Mouse (Mus musculus) embryonic facial prominence, embryonic 12.5 days (tissue): ENCODE results near the gene Cntf. TPM values are rescaled to one million over a fixed set of nuclear protein-coding genes. Genes with fewer than 3 reads are reported as not detected.

ENCODE experiments used
- ATAC-seq: fragments of 200-750 bp; cut with Nextera tagmentation; 2 replicates; pipeline ENCODE4 v1.8.0; 2017; ENCODE audit not compliant: insufficient number of reproducible peaks, insufficient read depth, low FRiP score, low TSS enrichment
- H3K27ac ChIP-seq: fragments of 300-500 bp; sonication (generic); 2 replicates; pipeline ENCODE4 v1.5.1; 2016; ENCODE audit warnings: mild to moderate bottlenecking
- H3K27me3 ChIP-seq: fragments of 300-500 bp; sonication (generic); 2 replicates; pipeline ENCODE4 v1.6.1; 2016; ENCODE audit warnings: mild to moderate bottlenecking, moderate library complexity
- H3K36me3 ChIP-seq: fragments of 300-500 bp; sonication (generic); 2 replicates; pipeline ENCODE4 v1.6.1; 2016; ENCODE audit warnings: mild to moderate bottlenecking
- H3K4me1 ChIP-seq: fragments of 300-500 bp; sonication (generic); 2 replicates; pipeline ENCODE4 v1.6.1; 2016
- H3K4me2 ChIP-seq: fragments of 300-500 bp; sonication (generic); replicated peaks from 2 replicates; pipeline ENCODE4 v1.6.1; 2016; ENCODE audit warnings: mild to moderate bottlenecking, moderate library complexity
- H3K4me3 ChIP-seq: fragments of 300-500 bp; sonication (generic); 2 replicates; pipeline ENCODE4 v1.5.1; 2016; ENCODE audit warnings: mild to moderate bottlenecking
- H3K9ac ChIP-seq: fragments of 300-500 bp; sonication (generic); 2 replicates; pipeline ENCODE4 v1.6.1; 2016; ENCODE audit warnings: mild to moderate bottlenecking, moderate library complexity
- H3K9me3 ChIP-seq: fragments of 300-500 bp; sonication (generic); 2 replicates; pipeline ENCODE4 v1.6.1; 2016; ENCODE audit warnings: mild to moderate bottlenecking, moderate library complexity
- WGBS: fragments of 180-500 bp; shearing (Covaris S2); methylation state at CpG from one replicate; pipeline ENCODE4 v1.1.7; 2016; 5-methylcytosine and 5-hydroxymethylcytosine counted together
- polyA plus RNA-seq: library from polyadenylated mRNA; unstranded; fragments of >200 nt; fragmentation: Nextera tagmentation; extraction: Ambion mirVana; gene quantifications from 2 replicates; pipeline ENCODE4 v1.2.1, GENCODE M21; 2016

Gene Cntf
- polyA plus RNA-seq: 2.2 and 2.7 TPM in 2 replicates

DNA sequence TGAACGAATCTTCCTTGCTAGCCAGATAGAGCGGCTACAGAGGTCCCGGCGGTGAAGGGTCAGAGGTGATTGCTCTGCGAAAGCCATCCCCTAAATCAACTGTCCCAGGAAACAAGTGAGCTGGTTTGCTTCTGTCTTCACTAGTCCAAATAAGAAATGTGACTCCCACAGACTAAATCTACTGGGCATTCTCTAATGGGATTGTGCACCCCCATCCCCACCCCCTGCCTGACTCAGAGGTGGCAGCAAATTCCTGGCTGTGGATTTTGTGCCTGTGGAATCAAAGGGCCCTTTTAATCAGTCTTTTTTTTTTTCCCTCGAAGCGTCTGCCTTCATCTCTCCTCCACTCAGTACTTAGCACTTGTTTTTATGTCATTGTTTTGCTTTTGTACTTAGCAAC is at the start of gene Cntf:
Gene Cntf (minus strand): TSS at position 325 of the 400 bp plus-strand sequence.
- Histone ChIP-seq H3K4me2 (no peak within 1 kb of the TSS), H3K4me1 (no peaks in the 10 kb centered on the region), H3K36me3 (peaks cover 51% of the 10 kb centered on the region), H3K9ac (no peak within 1 kb of the TSS), H3K9me3 (no peaks in the 10 kb centered on the region), H3K4me3 (no peak within 1 kb of the TSS), H3K27me3 (no peaks in the 10 kb centered on the region), H3K27ac (no peak within 1 kb of the TSS)
- ATAC-seq: no peak
- 71% methylated on average over 7 of the region's 7 CpGs for WGBS

DNA sequence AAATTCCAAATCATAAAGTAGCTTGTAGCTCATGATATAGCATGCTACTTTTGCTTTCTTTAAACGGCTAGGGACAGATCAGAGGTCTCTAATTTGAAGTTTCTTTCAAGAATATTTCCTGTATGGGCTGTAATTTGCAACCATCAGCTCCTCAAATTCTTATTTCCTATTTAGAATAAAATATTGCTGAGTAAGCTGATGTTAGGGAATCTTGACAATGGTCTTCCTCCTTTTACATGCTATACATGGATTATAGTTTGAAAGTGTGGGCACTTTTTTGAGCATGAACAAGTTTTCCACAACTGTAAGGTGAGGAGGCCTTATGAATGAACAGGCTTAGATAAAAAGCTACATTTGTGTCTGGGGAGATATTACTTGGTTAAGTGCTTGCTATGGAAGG is 48.5 kb upstream of the Cntf start:
- no peak overlapping the region for H3K4me2 ChIP-seq
- no peak overlapping the region for H3K9ac ChIP-seq
- 86% methylated on average over 1 of the region's 1 CpGs for WGBS
- no peak for ATAC-seq
- no peaks in the 10 kb centered on the region for H3K27me3 ChIP-seq
- H3K27ac ChIP-seq: no peak overlapping the region
- H3K9me3 ChIP-seq: no peaks in the 10 kb centered on the region
- H3K36me3 ChIP-seq: no peaks in the 10 kb centered on the region
- H3K4me3 ChIP-seq: no peak overlapping the region
- H3K4me1 ChIP-seq: no peaks in the 10 kb centered on the region

DNA sequence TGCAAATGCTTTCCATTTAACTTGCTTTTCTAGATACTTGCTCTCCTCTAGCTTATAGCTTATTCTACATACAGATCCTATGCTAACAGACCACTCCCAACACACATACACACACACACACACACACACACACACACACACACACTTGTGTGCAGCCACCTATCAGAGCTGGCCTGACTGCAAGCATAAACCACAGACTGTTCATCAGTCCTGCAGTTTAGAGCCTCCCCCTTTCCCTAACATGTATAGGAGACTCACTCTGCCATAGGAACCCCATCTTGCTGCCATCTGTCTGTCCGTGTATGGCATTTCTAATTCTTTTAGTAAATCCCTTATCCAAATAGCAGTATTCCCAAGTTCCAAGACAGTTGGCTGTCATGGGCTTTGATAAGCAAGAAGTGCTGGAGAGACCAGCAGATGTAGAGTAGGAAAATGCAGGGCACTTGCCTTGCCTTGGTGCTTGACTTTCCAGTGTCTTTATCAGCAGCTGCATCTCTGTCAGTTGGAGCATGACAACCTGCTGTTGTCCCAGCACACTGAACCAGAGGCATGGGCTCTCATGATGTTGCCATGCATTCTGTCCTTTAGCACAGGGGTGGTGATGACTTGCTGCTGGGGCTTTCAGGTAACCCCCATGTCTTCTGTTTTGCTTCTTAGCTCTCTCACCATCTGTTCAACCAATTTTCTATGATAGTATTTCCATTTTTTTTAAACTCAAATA is 47.4 kb upstream of the Cntf start:
- H3K9me3 ChIP-seq: no peaks in the 10 kb centered on the region
- ATAC-seq: no peak
- H3K9ac ChIP-seq: no peak overlapping the region
- 54% methylated on average over 1 of the region's 1 CpGs for WGBS
- no peaks in the 10 kb centered on the region for H3K27me3 ChIP-seq
- H3K4me1 ChIP-seq: no peaks in the 10 kb centered on the region
- no peak overlapping the region for H3K4me2 ChIP-seq
- H3K27ac ChIP-seq: no peak overlapping the region
- no peaks in the 10 kb centered on the region for H3K36me3 ChIP-seq
- no peak overlapping the region for H3K4me3 ChIP-seq

DNA sequence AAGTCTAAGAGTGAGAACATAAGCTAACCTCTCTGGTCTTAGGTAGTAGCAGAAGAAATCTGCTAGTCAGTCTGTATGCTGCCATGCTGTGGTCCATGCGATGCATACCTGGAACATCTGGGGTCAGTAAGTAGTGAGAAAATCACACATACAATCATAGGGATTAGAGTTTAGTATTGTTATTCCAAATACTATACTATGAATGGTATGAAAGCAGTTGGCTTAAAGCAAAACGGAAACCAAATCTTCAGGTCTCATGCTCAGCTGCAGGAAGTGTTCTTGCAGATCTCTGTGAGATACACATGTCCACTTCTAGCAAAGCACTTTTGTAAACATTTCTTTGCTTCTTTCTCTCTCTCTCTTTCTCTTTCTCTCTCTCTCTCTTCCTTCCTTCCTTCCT is 40.8 kb upstream of the Cntf start:
- no peaks in the 10 kb centered on the region for H3K4me1 ChIP-seq
- H3K9ac ChIP-seq: no peak overlapping the region
- no peaks in the 10 kb centered on the region for H3K9me3 ChIP-seq
- no peak overlapping the region for H3K27ac ChIP-seq
- H3K4me2 ChIP-seq: no peak overlapping the region
- H3K27me3 ChIP-seq: no peaks in the 10 kb centered on the region
- H3K36me3 ChIP-seq: no peaks in the 10 kb centered on the region
- no peak for ATAC-seq
- WGBS: 70% methylated on average over 2 of the region's 2 CpGs
- no peak overlapping the region for H3K4me3 ChIP-seq

DNA sequence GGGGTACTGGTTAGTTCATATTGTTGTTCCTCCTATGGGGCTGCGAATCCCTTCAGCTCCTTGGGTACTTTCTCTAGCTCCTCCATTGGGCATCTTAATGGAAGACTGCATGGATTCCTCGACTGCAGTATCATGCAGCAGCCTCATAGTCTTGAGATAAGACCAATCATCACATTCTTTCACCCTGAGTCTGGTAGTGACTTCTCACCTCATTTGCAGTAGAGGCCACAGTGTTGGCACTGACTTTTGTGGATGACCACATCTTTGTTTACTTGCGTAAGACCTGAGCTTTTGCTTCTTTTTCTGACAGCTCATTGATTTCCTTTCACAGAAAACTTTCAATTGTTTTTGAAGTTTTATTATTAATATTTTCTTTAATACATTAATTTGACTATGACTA is 40.3 kb upstream of the Cntf start:
- Histone ChIP-seq H3K27ac (no peak overlapping the region), H3K4me2 (no peak overlapping the region), H3K27me3 (no peaks in the 10 kb centered on the region), H3K4me3 (no peak overlapping the region), H3K4me1 (no peaks in the 10 kb centered on the region), H3K36me3 (no peaks in the 10 kb centered on the region), H3K9ac (no peak overlapping the region), H3K9me3 (no peaks in the 10 kb centered on the region)
- ATAC-seq: no peak
- 83% methylated on average over 3 of the region's 3 CpGs for WGBS

DNA sequence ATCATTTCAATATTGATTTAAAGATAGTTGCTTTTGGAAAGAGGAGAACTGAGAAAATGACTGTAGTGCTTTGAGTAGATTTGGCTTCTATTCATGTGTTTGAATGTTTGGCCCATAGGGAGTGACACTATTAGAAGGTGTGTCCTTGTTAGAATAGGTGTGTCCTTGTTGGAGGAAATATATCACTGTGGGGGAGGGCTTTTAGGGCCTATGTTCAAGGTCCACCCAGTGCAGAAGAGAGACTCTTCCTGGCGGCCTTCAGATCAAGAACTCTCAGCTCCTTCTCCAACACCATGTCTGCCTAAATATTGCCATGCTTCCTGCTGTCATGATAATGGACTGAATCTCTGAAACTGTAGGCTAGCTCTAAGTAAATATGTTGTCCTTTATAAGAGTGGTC is 38.8 kb upstream of the Cntf start:
- H3K9me3 ChIP-seq: no peaks in the 10 kb centered on the region
- no peaks in the 10 kb centered on the region for H3K36me3 ChIP-seq
- 85% methylated on average over 1 of the region's 1 CpGs for WGBS
- no peaks in the 10 kb centered on the region for H3K4me1 ChIP-seq
- no peak overlapping the region for H3K9ac ChIP-seq
- no peak for ATAC-seq
- H3K4me3 ChIP-seq: no peak overlapping the region
- H3K27ac ChIP-seq: no peak overlapping the region
- H3K27me3 ChIP-seq: no peaks in the 10 kb centered on the region
- no peak overlapping the region for H3K4me2 ChIP-seq

DNA sequence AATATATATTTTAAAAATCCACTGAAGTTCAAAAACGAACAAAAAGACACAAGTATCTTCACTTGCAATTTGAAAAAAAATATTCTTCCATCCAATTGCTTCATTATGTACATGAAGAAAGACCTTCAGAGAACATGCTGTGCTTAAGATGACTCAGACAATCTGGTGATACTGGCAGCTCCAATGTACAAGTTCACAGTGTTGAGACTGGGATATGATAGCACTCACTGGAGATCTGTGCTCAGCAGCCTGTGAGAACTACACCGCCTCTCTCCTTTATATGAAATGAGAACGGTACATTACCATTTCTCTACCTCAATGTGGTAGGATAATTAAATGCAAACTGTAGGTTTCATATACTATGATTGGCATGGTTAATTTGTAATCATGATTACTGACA is 37.4 kb upstream of the Cntf start:
- Histone ChIP-seq H3K4me3 (no peak overlapping the region), H3K27me3 (no peaks in the 10 kb centered on the region), H3K36me3 (no peaks in the 10 kb centered on the region), H3K9ac (no peak overlapping the region), H3K27ac (no peak overlapping the region), H3K4me1 (no peaks in the 10 kb centered on the region), H3K9me3 (no peaks in the 10 kb centered on the region), H3K4me2 (no peak overlapping the region)
- ATAC-seq: no peak
- WGBS: 73% methylated on average over 3 of the region's 3 CpGs

DNA sequence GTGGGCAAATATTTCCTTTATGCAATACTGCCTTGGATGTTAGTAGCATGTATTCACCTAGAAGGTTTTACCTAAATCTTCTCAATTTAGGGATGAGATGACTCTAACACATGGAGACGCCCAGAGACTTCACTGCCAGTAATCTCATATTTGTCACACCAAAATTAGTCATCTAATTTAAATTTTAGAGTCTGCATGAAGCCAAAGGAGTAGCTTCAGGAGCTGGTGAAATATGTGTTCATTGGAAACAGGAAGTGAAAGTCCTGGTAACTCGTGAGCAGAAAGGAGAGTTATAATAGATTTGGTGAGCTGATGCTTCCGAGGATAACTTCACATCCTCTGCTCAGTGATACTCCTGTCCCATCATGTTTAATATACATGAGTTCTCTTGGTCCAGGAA is 35.6 kb upstream of the Cntf start:
- no peaks in the 10 kb centered on the region for H3K4me1 ChIP-seq
- WGBS: 76% methylated on average over 3 of the region's 3 CpGs
- ATAC-seq: no peak
- H3K36me3 ChIP-seq: no peaks in the 10 kb centered on the region
- no peaks in the 10 kb centered on the region for H3K27me3 ChIP-seq
- no peaks in the 10 kb centered on the region for H3K9me3 ChIP-seq
- H3K9ac ChIP-seq: no peak overlapping the region
- no peak overlapping the region for H3K27ac ChIP-seq
- H3K4me3 ChIP-seq: no peak overlapping the region
- H3K4me2 ChIP-seq: no peak overlapping the region

DNA sequence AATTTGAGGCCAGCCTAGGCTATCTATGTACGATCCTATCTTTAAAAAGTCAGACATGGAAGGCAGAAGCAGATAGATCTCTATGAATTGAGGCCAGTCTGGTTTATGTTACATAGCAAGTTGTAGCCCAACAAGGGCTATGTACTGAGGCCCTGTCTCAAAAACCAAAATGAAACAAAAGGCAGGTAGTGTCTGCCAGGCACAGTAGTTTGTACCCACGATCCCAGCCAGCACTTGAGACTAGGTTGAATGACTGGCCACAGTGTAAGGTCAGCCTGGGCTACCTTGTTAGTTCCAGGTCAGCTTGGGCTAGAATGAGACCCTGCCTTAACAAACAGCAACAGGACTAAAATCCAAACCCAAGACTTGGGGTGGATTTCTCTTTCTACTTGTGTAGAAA is 35.2 kb upstream of the Cntf start:
- 77% methylated on average over 2 of the region's 2 CpGs for WGBS
- Histone ChIP-seq H3K36me3 (no peaks in the 10 kb centered on the region), H3K9ac (no peak overlapping the region), H3K27ac (no peak overlapping the region), H3K27me3 (no peaks in the 10 kb centered on the region), H3K4me3 (no peak overlapping the region), H3K4me1 (no peaks in the 10 kb centered on the region), H3K4me2 (no peak overlapping the region), H3K9me3 (no peaks in the 10 kb centered on the region)
- ATAC-seq: no peak

DNA sequence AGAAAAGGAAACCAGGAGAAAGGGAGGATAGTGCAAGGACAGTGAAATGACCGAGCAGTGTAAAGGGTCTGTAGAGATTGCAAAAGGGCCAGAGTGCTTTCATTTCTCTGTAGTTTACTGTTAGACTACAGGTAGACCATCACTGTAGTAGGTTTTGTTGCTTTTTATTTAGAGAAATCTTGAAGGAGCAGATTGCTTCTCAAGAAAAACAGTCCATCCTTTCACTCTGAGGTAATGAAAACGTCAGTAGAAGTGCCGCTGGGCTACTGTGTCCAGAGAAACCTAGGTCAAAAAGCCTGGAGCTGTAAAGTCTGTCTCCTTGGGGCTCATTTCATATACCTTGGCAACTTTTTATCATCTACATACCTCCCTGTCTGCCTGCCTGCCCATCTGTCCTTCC is 33.6 kb upstream of the Cntf start:
- Histone ChIP-seq H3K9me3 (no peaks in the 10 kb centered on the region), H3K4me2 (no peak overlapping the region), H3K27ac (no peak overlapping the region), H3K4me1 (no peaks in the 10 kb centered on the region), H3K4me3 (no peak overlapping the region), H3K27me3 (no peaks in the 10 kb centered on the region), H3K36me3 (no peaks in the 10 kb centered on the region), H3K9ac (no peak overlapping the region)
- ATAC-seq: no peak
- WGBS: 85% methylated on average over 3 of the region's 3 CpGs

DNA sequence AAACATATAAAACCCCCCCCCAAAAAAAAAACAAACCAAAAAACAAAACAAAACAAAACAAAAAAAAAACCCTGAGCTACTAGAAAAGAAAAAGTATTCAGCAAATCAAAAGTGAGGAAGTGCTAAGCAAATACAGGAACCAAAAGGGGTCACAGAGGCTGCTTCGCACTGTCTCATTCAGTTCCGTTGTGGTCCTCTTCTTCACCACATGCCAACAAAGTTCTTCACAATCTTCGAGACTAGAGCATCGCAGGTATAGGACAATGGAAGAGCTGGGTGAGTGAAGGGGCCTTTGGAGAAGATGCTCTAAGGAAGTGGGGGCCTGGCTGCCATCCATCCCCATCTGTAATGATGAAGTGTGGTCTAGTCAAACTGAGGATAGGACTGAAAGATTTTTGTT is 33.0 kb upstream of the Cntf start:
- Histone ChIP-seq H3K4me2 (no peak overlapping the region), H3K4me1 (no peaks in the 10 kb centered on the region), H3K27ac (no peak overlapping the region), H3K9me3 (no peaks in the 10 kb centered on the region), H3K36me3 (no peaks in the 10 kb centered on the region), H3K9ac (no peak overlapping the region), H3K27me3 (no peaks in the 10 kb centered on the region), H3K4me3 (no peak overlapping the region)
- no peak for ATAC-seq
- WGBS: 84% methylated on average over 4 of the region's 4 CpGs

DNA sequence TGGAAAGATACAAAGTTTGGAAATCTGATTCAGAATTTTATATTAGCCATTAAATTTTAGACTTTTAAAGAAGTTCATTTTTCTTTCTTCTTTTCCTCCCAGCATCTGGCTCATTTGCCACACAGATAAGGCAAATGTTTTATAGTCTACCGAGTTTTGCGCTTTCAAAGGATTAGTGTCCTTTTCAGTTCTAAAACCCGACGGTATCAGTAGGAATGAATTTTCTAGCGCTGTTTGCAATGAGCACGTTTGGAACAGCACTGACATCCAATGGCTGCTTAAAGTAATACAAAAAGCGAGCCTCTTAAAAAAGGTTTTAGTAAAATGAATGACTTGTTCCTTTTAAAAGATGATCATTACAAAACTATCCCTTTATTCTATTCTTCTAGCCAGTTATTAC is 31.6 kb upstream of the Cntf start:
- no peak for ATAC-seq
- Histone ChIP-seq H3K9me3 (no peaks in the 10 kb centered on the region), H3K27ac (peak overlapping the region; percentile 99), H3K4me2 (peak overlapping the region; percentile 59), H3K4me3 (peak overlapping the region; percentile 86), H3K27me3 (no peaks in the 10 kb centered on the region), H3K36me3 (no peaks in the 10 kb centered on the region), H3K9ac (peak overlapping the region; percentile 47), H3K4me1 (0 out of 2 replicates have a peak, but pooled peaks cover 5% of the 10 kb centered on the region)
- WGBS: under 1% methylated on average over 7 of the region's 7 CpGs
